Mouse (Mus musculus) left cerebral cortex, postnatal 4 days (tissue): ENCODE results near the gene Ssr4. TPM values are rescaled to one million over a fixed set of nuclear protein-coding genes. Genes with fewer than 3 reads are reported as not detected.
A peak's percentile ranks its signal among the peaks of the same experiment; 100 is the strongest.

Source experiments
- DNase-seq: peaks from one replicate; pipeline ENCODE4 v3.0.0-alpha.2; 2022
- intact Hi-C: fragments of 180-260 bp; cut with DNase I; formaldehyde crosslinking; loops from one replicate; pipeline ENCODE4 v1.15.1; 2025
- total RNA-seq, 2 experiments: library from RNA; stranded (reverse); gene quantifications; 2 replicates each; pipeline ENCODE4 v1.2.3; 2021

The Ssr4 gene
- total RNA-seq, 2 experiments from 2014 or later: 100 to 104 TPM

GRCm38 (mm10) chrX:73798502-73798901 is 11.7 kb downstream of the Ssr4 start:
- intact Hi-C loops: no loop called here
- DNase-seq: peak; percentile 78

GRCm38 (mm10) chrX:73805814-73806213 is 19.0 kb downstream of the Ssr4 start:
- DNase-seq: no peak

GRCm38 (mm10) chrX:73815072-73815471 is 28.2 kb downstream of the Ssr4 start:
- intact Hi-C loops: no loop called here
- DNase-seq: peak; percentile 27

More at GRCm38 (mm10) chrX:73805814-73806213, 19.0 kb downstream of the Ssr4 start:
- intact Hi-C loops: no loop called here

- intact Hi-C loops: no loop called here
- no peak for DNase-seq
Observed at GRCm38 (mm10) chrX:73816596-73817314, 29.9 kb downstream of the Ssr4 start.

DNA sequence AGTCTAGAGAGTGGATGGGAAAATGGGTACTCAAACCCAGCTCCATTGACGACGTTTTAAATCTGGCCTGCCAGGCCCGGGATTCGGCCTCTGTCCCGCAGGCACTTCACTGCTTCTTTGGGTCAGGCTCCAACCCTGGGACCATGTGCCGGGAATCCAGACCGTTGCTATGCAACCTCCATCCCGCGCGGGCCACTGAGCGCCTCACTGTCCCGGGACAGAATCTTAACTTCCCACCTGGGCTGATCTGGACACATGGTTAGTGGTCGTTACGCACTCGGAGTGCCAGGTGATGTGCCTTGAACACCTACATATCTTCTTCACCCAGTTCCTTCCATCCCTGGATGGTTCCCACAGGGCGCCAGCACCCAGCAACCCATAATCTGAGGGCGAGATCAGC is 36.9 kb downstream of the Ssr4 start:
- DNase-seq: no peak
- intact Hi-C loops: no loop called here

GRCm38 (mm10) chrX:73824185-73825151 is 37.6 kb downstream of the Ssr4 start, which contains the start of gene Pdzd4:
Pdzd4 (minus strand) TSS chrX:73824969.
- DNase-seq: peak; percentile 80
- intact Hi-C loops: no loop called here

GRCm38 (mm10) chrX:73835731-73836130 is 48.9 kb downstream of the Ssr4 start:
- intact Hi-C loops: no loop called here
- DNase-seq: no peak

DNA sequence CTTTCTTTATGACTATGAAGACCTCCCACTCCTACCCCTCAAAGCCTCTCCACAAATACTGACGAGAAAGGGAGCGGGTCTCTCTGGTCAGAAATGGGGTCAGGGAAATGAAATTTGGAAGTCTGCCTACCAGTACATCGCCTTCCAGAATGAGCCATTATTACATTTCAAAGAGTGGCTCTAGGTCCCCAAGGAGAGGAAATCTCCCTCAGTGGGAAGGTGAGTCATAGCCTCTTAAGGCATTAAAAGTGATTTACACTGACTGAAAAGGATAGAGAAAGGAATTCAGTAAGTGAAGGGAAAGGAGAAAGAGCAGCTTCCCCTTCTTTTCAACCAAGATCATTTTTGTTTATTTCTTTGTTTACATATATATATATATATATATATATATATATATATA is 49.9 kb downstream of the Ssr4 start:
- intact Hi-C loops: no loop called here
- no peak for DNase-seq

Other genes starting within 250 kb of the Ssr4 start
- gene Dusp9, start 147.6 kb upstream of the Ssr4 start, total RNA-seq: under 1 TPM; 0.12 to 0.14 TPM
- 100 to 1,000 TPM; 105 to 140 TPM for gene Pnck, start 126.9 kb upstream of the Ssr4 start, total RNA-seq
- gene Slc6a8, start 113.9 kb upstream of the Ssr4 start, total RNA-seq: 10 to 100 TPM; 52.2 to 64.8 TPM
- 10 to 100 TPM; 62.0 to 62.1 TPM for gene Bcap31, start 70.9 kb upstream of the Ssr4 start, total RNA-seq
- gene Abcd1, start 70.4 kb upstream of the Ssr4 start, total RNA-seq: 10 to 100 TPM; 16.8 to 16.9 TPM
- gene Plxnb3, start 29.9 kb upstream of the Ssr4 start, total RNA-seq: 1 to 10 TPM; 1.4 to 1.7 TPM
- gene Srpk3, start 12.6 kb upstream of the Ssr4 start, total RNA-seq: 1 to 10 TPM; 1.0 to 1.1 TPM
- gene Idh3g, start 131 bp upstream of the Ssr4 start, total RNA-seq: 100 to 1,000 TPM; 118 to 127 TPM
- gene Pdzd4, start 37.9 kb downstream of the Ssr4 start, total RNA-seq: 100 to 1,000 TPM; 174 to 186 TPM
- gene Avpr2, start 105.1 kb downstream of the Ssr4 start, total RNA-seq: not detected
- 100 to 1,000 TPM; 518 to 579 TPM for gene L1cam, start 109.1 kb downstream of the Ssr4 start, total RNA-seq
- gene Arhgap4, start 134.8 kb downstream of the Ssr4 start, total RNA-seq: 1 to 10 TPM; 2.5 to 3.4 TPM
- 10 to 100 TPM; 66.9 to 73.6 TPM for gene Naa10, start 134.9 kb downstream of the Ssr4 start, total RNA-seq
- 1 to 10 TPM; 3.3 to 5.4 TPM for gene Renbp, start 143.8 kb downstream of the Ssr4 start, total RNA-seq
- gene Hcfc1, start 179.3 kb downstream of the Ssr4 start, total RNA-seq: 10 to 100 TPM; 89.1 to 93.4 TPM
- 10 to 100 TPM; 45.2 to 50.7 TPM for gene Irak1, start 236.9 kb downstream of the Ssr4 start, total RNA-seq